Mouse (Mus musculus): Measurements from ENCODE around the gene Npepps. TPM values are rescaled to one million over a fixed set of nuclear protein-coding genes. Genes with fewer than 3 reads are reported as not detected.
"Not testable (repeated sequence)": the region's sequence is repeated elsewhere in the genome, so short reads cannot be mapped to it uniquely, and the experiment has no call there.

The Npepps gene
- polyA plus RNA-seq, 1 experiment from 2014 or later = 88.5 TPM

GRCm38 (mm10) chr11:97287643-97288042 is 7.2 kb upstream of the Npepps start:
- Histone ChIP-seq H3K27me3 (no peaks in the 10 kb centered on the region), H3K4me3 (replicated peaks) (no peak overlapping the region), H3K4me2 (no peak overlapping the region), H3K9ac (no peak overlapping the region), H3K4me1 (peaks cover 8% of the 10 kb centered on the region), H3K36me3 (no peaks in the 10 kb centered on the region), H3K27ac (no peak overlapping the region), H3K9me3 (replicated peaks) (no peaks in the 10 kb centered on the region)
- no peak for ATAC-seq (replicated peaks; ENCODE audit: low FRiP score)

GRCm38 (mm10) chr11:97286973-97287372 is 6.5 kb upstream of the Npepps start:
- Histone ChIP-seq H3K4me1 (peaks cover 8% of the 10 kb centered on the region), H3K27me3 (no peaks in the 10 kb centered on the region), H3K4me2 (no peak overlapping the region), H3K9me3 (replicated peaks) (no peaks in the 10 kb centered on the region), H3K9ac (no peak overlapping the region), H3K36me3 (no peaks in the 10 kb centered on the region), H3K4me3 (replicated peaks) (no peak overlapping the region), H3K27ac (no peak overlapping the region)
- 50% methylated on average over 6 of the region's 6 CpGs for WGBS
- ATAC-seq (replicated peaks; ENCODE audit: low FRiP score) = no peak

GRCm38 (mm10) chr11:97285852-97286775 is 5.7 kb upstream of the Npepps start:
- Histone ChIP-seq H3K36me3 (no peaks in the 10 kb centered on the region), H3K9me3 (replicated peaks) (no peaks in the 10 kb centered on the region), H3K4me3 (replicated peaks) (no peak overlapping the region), H3K4me2 (no peak overlapping the region), H3K27ac (0 out of 2 replicates have a peak overlapping the region, but pooled peaks have one; percentile 32), H3K4me1 (peaks cover 8% of the 10 kb centered on the region), H3K27me3 (no peaks in the 10 kb centered on the region), H3K9ac (no peak overlapping the region)
- no peak for ATAC-seq (replicated peaks; ENCODE audit: low FRiP score)
- WGBS = 66% methylated on average over 9 of the region's 9 CpGs

- Histone ChIP-seq H3K4me3 (replicated peaks) (no peak overlapping the region), H3K27ac (no peak overlapping the region), H3K4me1 (peaks cover 8% of the 10 kb centered on the region), H3K27me3 (no peaks in the 10 kb centered on the region), H3K4me2 (no peak overlapping the region), H3K9ac (no peak overlapping the region), H3K9me3 (replicated peaks) (no peaks in the 10 kb centered on the region), H3K36me3 (no peaks in the 10 kb centered on the region)
- no peak for ATAC-seq (replicated peaks; ENCODE audit: low FRiP score)
- WGBS = 85% methylated on average over 4 of the region's 4 CpGs
Measured at GRCm38 (mm10) chr11:97284854-97285253, 4.4 kb upstream of the Npepps start.

DNA sequence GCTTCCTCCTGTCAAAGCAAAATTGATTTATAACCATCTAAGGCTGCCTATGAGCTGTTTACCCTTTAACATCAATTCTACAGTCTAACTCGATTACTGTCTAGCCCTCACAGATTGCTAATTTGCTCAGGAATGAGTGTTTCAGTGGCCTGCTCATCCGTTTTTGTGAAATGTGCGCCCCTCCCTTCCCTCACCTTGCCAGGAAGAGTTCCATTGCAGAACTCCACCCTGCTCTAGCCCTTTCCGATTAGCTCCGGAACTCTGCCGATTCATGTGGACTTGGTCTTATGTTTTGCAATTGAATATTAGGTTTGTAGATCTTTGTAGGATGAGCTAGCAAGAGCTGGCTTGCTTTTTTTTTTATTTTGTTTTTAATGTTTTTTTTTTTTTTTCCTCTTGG is 1.7 kb upstream of the Npepps start:
- H3K4me2 ChIP-seq = no peak overlapping the region
- no peak overlapping the region for H3K4me3 ChIP-seq (replicated peaks)
- H3K36me3 ChIP-seq = no peaks in the 10 kb centered on the region
- H3K9ac ChIP-seq = no peak overlapping the region
- H3K27ac ChIP-seq = no peak overlapping the region
- H3K27me3 ChIP-seq = no peaks in the 10 kb centered on the region
- peaks cover 23% of the 10 kb centered on the region for H3K4me1 ChIP-seq
- ATAC-seq (replicated peaks; ENCODE audit: low FRiP score) = no peak
- 84% methylated on average over 6 of the region's 6 CpGs for WGBS
- no peaks in the 10 kb centered on the region for H3K9me3 ChIP-seq (replicated peaks)

DNA sequence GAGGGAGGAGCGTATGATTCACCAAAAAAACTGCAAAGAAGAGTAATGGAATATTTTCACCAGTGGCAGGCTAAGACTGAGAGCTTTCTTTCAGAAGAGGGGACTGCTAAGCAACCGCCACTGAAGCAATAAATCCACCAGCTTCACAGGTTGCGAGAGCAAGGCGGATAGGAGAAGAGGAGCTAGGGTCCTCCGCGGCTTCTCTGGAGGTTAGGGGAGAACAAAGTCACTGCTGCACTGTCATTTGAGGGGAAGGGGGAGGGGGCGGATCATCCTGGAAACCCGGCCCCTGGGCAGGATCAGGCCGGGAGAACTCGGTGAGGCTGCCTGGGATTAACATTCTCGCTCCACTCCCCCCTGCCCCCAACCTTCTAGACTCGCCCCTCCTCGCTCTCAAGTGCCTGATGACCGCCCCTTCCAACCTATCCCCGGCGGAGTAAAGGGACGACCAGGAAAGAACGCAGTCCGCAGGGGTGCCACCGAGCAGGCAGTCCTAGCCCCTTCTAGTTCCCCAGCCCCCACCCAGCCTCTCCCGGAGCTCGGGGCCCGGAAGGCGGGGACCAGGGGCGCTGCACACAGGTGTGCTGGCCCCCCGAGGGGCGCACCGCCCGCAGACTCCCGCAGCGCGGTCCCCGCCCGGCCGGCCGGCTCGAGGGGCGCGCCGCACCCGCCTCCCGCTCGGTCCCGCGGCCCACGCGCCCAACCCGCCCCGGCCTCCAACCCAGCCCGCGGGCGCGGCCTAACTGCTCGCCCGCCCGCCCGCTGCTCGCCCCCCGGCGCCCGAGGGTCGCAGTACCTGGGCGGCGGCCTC is 828 bp downstream of the Npepps start:
- H3K9me3 ChIP-seq (replicated peaks) = no peaks in the 10 kb centered on the region
- H3K9ac ChIP-seq = peak overlapping the region; percentile 100
- WGBS = under 1% methylated on average over 62 of the region's 64 CpGs
- peak; percentile 89 for ATAC-seq (replicated peaks; ENCODE audit: low FRiP score)
- H3K4me1 ChIP-seq = peaks cover 21% of the 10 kb centered on the region
- H3K36me3 ChIP-seq = no peaks in the 10 kb centered on the region
- H3K4me3 ChIP-seq (replicated peaks) = peak overlapping the region; percentile 99
- no peaks in the 10 kb centered on the region for H3K27me3 ChIP-seq
- peak overlapping the region; percentile 68 for H3K4me2 ChIP-seq
- peak overlapping the region; percentile 97 for H3K27ac ChIP-seq

- Histone ChIP-seq H3K4me2 (peak overlapping the region; percentile 68), H3K27me3 (no peaks in the 10 kb centered on the region), H3K36me3 (no peaks in the 10 kb centered on the region), H3K9ac (peak overlapping the region; percentile 100), H3K27ac (peak overlapping the region; percentile 97), H3K4me1 (peaks cover 21% of the 10 kb centered on the region), H3K9me3 (replicated peaks) (no peaks in the 10 kb centered on the region), H3K4me3 (replicated peaks) (peak overlapping the region; percentile 99)
- no peak for ATAC-seq (replicated peaks; ENCODE audit: low FRiP score)
- 16% methylated on average over 11 of the region's 11 CpGs for WGBS
Measured at GRCm38 (mm10) chr11:97279040-97279404, 1.4 kb downstream of the Npepps start.

- H3K4me2 ChIP-seq = peak overlapping the region; percentile 68
- no peaks in the 10 kb centered on the region for H3K27me3 ChIP-seq
- H3K4me1 ChIP-seq = peaks cover 21% of the 10 kb centered on the region
- H3K4me3 ChIP-seq (replicated peaks) = peak overlapping the region; percentile 99
- H3K9me3 ChIP-seq (replicated peaks) = no peaks in the 10 kb centered on the region
- WGBS = 66% methylated on average over 6 of the region's 6 CpGs
- no peaks in the 10 kb centered on the region for H3K36me3 ChIP-seq
- ATAC-seq (replicated peaks; ENCODE audit: low FRiP score) = no peak
- peak overlapping the region; percentile 100; the same call in 1 of the 2 replicates for H3K9ac ChIP-seq
- H3K27ac ChIP-seq = peak overlapping the region; percentile 97; the same call in 1 of the 2 replicates
Measured at GRCm38 (mm10) chr11:97278456-97278855, 2.0 kb downstream of the Npepps start.

GRCm38 (mm10) chr11:97277166-97277565 is 3.3 kb downstream of the Npepps start:
- H3K9ac ChIP-seq = no peak overlapping the region
- no peak overlapping the region for H3K4me2 ChIP-seq
- H3K27ac ChIP-seq = no peak overlapping the region
- peaks cover 21% of the 10 kb centered on the region for H3K4me1 ChIP-seq
- H3K9me3 ChIP-seq (replicated peaks) = no peaks in the 10 kb centered on the region
- no peak overlapping the region for H3K4me3 ChIP-seq (replicated peaks)
- H3K36me3 ChIP-seq = no peaks in the 10 kb centered on the region
- no peak for ATAC-seq (replicated peaks; ENCODE audit: low FRiP score)
- no peaks in the 10 kb centered on the region for H3K27me3 ChIP-seq
- WGBS = 88% methylated on average over 5 of the region's 5 CpGs

- Histone ChIP-seq H3K36me3 (no peaks in the 10 kb centered on the region), H3K9ac (no peak overlapping the region), H3K4me1 (peaks cover 21% of the 10 kb centered on the region), H3K4me3 (replicated peaks) (no peak overlapping the region), H3K27ac (no peak overlapping the region), H3K4me2 (no peak overlapping the region), H3K27me3 (no peaks in the 10 kb centered on the region), H3K9me3 (replicated peaks) (no peaks in the 10 kb centered on the region)
- no peak for ATAC-seq (replicated peaks; ENCODE audit: low FRiP score)
- WGBS = 29% methylated on average over 1 of the region's 1 CpGs
Measured at GRCm38 (mm10) chr11:97276019-97276418, 4.4 kb downstream of the Npepps start.

DNA sequence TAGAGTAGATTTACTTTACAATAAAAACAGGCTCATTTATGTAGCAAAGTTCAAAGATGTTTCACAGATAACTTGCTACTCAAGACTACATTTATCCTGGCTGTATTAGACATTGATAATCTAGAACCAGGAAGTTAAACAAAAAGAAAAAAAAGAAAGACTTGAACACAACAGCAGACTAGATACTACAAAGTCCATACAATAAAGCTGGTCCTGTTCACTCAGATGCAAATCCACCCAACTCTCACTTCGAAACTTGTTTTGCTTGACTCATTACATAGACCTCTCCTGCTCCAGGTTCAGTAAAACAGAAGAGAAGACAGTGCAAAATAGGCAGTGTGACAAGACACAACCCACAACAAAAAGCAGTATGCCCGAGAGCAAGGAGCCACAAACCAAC is 5.1 kb downstream of the Npepps start:
- Histone ChIP-seq H3K4me2 (no peak overlapping the region), H3K27ac (no peak overlapping the region), H3K4me1 (peaks cover 21% of the 10 kb centered on the region), H3K27me3 (no peaks in the 10 kb centered on the region), H3K9me3 (replicated peaks) (no peaks in the 10 kb centered on the region), H3K4me3 (replicated peaks) (no peak overlapping the region), H3K9ac (no peak overlapping the region), H3K36me3 (no peaks in the 10 kb centered on the region)
- no peak for ATAC-seq (replicated peaks; ENCODE audit: low FRiP score)
- 92% methylated on average over 2 of the region's 2 CpGs for WGBS

- H3K36me3 ChIP-seq; H3K4me2 ChIP-seq; H3K27ac ChIP-seq; H3K9ac ChIP-seq; ATAC-seq (replicated peaks; ENCODE audit: low FRiP score); H3K4me3 ChIP-seq (replicated peaks); H3K27me3 ChIP-seq; H3K9me3 ChIP-seq (replicated peaks): not testable (repeated sequence)
- H3K4me1 ChIP-seq = peaks cover 21% of the 10 kb centered on the region
- WGBS = 95% methylated on average over 6 of the region's 6 CpGs
Measured at GRCm38 (mm10) chr11:97274947-97275346, 5.5 kb downstream of the Npepps start.
